Mouse (Mus musculus) spleen, adult 18-20 months (tissue): ENCODE measurements around the gene Cln5.

Experiments
- DNase-seq, 2 experiments: peaks; one replicate each; pipeline ENCODE4 v3.0.0; 2022; ENCODE audit warnings: mixed read lengths in 2 of 2

The Cln5 gene

DNA sequence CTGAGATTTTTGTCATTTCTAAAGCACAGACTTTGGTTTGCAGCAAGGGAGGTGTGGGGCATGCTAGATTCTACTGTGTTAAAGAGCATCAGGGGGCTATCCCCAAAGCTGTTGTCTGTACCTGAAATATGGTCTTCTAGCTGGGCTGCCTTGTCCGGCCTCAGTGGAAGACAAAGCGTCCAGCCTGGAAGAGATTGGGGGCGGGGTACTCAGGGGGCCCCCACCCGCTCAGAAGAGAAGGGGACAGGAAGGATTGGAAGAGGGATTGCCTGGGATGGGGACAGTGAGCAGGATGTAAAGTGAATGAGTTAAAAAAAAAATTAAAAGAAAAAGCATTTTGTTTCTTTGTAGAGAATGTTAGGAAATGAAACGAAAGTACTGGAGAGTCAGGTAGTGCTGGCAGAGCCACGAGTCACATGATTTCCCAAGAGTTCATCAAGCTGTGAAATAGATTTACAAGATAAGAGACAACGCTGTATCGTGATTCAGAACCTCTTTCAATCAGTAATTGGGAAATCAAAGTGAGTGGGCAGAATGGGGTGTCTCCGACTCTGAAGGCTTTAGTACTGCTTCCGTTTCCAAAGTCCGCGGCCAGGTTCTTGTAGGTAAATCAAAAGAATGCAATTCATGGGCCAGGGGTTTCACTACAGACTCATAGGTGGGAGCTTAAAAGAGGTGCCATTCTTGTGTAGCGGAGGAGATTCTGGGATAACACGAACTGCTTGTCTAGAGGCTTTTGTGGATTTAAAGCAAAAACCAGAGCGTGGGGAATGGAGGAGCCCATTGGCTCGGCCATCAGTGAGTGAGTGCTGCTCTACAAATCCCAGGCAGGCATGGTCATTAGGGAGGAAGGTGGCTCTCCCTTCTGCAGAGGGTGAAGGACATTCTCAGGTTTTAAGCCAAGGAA is 8.2 kb downstream of the Cln5 start:
- DNase-seq = no peak

DNA sequence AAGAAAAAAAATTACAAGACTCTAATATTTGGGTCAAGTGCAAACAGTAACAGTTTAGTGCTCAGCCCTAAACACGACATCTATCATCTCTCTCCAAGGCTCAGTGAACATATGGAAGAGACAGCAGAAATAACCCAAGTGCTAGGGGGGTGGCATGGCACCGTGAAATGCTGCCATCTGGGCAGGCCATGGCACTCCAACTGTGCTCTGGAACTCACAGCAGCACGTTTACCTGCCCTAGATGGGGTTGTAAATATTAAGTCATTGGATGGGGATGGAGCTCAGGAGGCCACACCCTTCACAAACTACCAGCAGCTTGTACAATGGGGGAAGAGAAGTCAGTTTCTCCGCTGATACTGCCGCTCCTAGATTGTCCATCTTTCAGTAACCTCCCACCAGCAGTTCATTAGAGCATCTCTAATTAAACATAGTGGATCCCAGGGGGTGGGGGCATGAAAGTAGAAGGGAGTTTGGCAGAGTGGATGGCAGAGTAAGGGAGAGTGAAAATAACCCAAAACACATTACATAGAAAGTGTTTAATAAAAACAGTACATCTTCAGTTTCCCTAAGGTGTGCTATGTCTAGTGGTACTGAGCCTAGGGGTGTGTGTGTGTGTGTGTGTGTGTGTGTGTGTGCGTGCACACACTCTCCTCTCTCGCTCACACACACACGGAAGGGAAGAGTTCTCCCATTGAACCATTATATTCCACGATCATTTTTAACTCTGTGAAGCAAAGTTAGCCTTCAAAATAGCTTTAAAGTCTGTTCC is 9.4 kb downstream of the Cln5 start:
- DNase-seq = no peak

GRCm38 (mm10) chr14:103085840-103086533 is 16.0 kb downstream of the Cln5 start:
- DNase-seq = no peak

DNA sequence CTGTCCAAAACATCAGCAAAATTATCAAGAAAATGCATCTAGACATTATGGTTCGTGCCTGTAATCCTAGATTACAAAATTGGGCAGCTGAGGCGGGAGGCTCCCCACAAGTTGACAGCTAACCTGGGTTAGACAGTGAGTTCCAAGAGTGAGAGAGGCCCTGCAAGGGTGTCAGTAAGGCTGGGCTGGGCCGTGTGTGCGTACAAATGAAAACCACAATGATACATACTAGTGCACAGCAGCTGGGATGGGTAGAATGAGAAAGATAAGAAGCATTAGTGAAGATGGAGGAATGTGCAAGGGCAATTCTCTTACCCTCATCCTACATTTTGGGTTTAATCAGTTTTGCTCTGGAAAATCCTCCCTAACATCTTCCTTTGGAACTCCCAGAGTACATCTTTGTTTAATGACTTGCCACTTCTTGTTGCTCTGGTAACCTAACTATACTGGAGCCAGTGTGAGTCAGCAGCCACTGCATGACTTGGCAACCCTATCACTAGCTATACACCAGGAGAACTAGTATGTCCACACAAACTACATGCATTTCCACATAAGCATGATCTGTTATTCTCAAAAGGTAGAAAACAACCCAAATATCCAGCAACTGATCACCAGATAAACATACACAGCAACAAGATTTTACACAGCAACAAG is 16.8 kb downstream of the Cln5 start:
- DNase-seq = no peak

DNA sequence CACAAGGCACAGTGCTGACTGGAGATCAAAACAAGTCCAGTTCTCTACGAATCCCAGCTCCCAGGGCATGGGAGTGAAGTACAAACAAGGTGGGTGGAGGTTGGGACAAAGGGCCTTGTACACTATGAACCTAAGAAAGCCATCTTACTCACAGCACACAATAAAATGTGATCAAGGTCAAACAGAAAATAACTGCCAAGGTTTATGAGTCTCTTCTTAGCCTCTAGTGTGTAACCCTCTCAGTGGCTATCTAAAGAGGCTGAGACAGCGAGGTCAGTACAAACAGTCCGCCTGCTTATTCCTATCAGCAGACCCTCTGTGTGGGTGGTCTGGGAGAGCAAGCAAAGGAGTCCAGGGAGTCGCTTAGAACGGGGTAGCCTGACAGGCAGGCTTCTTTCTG is 17.8 kb downstream of the Cln5 start:
- no peak for DNase-seq

GRCm38 (mm10) chr14:103088624-103089023 is 18.6 kb downstream of the Cln5 start:
- DNase-seq = no peak

- DNase-seq = no peak
Observed at GRCm38 (mm10) chr14:103093236-103093635, 23.2 kb downstream of the Cln5 start.

DNA sequence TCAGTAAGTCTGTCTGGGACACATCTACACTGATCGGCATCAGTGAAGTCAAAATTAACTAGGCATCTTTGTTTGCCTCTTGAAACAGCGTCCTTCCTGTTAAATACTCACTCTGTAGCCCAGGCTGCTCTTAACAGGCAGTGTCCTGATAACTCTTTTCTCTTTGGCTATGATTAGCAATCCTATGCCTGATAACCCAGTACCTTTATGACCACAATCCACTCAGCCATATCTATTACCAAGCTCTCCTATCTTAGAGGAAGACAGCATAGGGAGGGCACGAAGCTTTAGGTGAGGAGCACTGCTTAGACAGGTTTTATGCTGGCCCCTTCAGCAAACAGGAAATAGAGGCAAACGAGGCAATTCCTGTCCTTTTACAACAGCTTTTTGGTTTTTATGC is 23.7 kb downstream of the Cln5 start:
- DNase-seq = no peak

DNA sequence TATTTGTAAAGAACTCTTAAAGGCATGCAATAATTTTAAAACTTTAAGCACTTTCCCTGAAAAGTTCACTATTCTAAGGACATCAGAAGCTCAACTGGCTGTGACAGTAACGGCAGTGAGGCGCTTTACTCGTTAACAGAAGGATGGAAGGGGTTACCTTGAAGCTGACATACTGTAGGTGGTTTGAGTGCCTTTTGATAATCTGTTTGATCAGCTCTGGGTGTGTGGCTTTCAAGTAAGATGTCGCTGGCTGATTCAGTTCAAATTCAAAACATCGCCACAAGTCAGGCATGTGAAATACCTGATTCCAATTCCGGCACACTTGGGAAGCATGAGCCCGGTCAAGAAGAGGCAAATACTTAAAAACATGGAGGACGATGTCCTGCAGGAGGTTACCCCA is 25.0 kb downstream of the Cln5 start:
- DNase-seq = no peak

- DNase-seq = no peak
Observed at GRCm38 (mm10) chr14:103095826-103096225, 25.8 kb downstream of the Cln5 start.

GRCm38 (mm10) chr14:103096621-103097020 is 26.6 kb downstream of the Cln5 start:
- no peak for DNase-seq

- DNase-seq = no peak
Observed at GRCm38 (mm10) chr14:103098213-103098586, 28.2 kb downstream of the Cln5 start.

DNA sequence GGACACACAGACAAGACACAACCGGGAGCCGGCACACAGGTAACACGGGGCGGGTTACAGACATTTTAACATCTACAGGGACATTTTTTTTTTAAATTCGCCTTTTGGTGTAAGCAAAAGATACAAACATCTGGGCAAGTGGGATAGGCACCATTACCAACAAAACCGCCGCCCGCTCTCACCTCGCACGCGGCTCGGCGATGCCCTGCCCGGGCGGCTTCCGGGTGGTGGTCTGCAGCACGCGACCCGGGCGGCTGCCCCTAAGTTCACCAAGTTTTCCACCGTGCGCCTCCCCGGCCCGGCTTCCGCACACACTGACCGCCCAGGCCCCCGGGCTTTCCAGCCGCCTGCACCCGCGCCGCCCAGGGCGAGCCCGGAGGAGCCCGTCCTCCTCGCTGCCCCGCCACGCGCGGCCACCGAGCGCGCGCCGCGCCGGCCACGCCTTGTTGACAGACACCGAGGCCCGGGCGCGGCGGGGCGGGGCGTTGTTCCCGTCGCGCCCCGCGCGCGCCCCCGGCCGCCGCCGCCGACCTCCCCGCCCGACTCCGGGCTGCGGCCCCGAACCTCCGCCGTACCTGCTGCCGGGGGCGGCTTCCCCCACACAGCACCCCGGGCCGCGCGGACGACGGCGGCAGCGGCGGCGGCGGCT is 28.7 kb downstream of the Cln5 start:
- DNase-seq = peak; percentile 76 to 86

DNA sequence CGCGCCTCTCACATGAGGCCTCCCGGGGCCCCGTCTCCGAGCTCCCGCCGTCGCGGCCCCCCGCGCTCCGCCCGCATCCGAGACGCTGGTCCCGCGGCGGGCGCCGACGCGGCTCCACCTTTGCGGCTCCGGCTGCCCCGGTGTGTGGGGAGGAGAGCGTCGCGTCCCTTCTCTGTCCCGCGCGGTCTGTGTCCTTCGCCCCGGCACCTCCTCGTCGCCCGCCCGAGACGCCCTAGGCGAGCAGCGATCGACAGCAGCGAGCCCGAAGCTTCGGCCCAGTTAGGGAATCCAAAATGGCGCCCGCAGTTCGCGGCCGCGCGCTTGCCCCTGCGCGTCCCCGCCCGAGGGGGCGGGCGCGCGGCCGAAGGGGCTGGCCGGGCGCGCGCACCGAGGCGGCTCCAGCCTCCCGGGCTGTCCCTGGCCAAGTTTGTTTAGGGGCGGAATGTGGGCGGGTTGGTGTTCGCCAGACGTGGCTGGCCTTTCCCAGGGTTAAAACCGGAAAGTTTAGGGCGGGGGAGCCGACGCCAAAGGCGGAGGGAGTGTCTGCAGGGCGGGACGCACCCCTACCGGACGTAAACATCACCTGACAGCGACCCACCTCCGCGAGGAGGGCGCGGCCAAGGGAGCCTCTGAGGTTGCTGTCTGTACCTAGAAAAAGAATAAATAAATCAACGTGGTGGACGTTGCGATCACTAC is 29.4 kb downstream of the Cln5 start, which contains the start of gene Fbxl3:
TSS of gene Fbxl3 (minus strand) at position 329 of the 696 bp plus-strand sequence.
- peak; percentile 81 to 85 for DNase-seq

DNA sequence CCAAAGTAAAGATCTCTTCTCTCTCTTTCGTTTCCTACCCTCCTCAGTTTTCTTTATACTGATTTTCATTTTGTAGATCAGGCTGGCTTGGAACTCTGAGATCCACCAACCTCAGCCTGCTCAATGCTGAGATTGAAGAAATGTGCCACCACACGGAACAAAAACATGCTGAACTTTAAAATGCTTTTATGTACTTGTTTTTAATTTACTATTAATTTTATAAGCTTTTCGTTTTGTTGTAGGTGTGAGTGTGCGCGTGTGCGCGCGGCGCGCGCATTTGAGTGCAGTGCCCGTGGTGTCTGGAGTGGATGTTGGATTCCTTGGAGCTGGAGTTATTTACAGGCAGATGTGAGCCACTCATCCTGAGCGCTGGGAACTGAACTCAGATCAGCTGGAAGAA is 30.3 kb downstream of the Cln5 start:
- DNase-seq = no peak

DNA sequence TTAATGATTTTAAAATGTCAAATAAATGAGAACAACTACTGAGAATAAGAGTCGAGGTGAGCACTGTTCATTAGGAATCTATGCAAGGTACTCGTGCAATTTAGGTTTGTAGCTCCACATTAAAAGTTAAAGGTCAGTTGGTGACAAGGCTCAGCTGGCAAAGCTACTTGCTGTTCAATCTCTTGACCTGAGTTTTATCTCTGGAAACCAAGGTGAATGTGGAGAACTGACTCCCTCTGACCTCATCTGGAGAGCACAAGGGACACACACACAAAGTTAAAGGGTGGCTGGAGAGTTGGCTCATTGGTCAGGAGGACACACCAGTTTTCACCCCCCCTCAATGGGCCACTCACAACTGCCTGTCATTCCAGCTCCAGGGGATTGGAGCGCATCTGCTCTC is 31.2 kb downstream of the Cln5 start:
- no peak for DNase-seq

GRCm38 (mm10) chr14:103102246-103102645 is 32.2 kb downstream of the Cln5 start:
- no peak for DNase-seq

- no peak for DNase-seq
Observed at GRCm38 (mm10) chr14:103102731-103103335, 32.8 kb downstream of the Cln5 start.

DNA sequence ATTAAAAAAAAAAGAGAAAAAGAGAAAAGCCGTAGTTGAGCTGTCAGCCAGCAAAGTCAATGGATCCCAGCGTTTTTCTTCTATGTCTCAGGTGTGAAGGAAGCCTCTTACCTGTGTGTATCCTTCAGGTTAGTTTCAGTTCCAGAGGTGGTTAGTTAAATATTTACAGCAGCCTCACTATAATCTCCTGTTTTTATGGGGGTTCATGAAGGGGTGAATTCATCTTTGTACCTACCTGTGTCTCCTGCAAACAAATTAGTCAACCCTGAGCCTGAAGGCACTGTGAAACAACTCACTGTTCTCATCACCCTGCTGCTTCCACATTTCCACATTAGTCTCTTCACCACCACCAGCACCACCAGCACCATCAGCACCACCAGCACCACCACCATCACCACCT is 36.3 kb downstream of the Cln5 start:
- DNase-seq = no peak

DNA sequence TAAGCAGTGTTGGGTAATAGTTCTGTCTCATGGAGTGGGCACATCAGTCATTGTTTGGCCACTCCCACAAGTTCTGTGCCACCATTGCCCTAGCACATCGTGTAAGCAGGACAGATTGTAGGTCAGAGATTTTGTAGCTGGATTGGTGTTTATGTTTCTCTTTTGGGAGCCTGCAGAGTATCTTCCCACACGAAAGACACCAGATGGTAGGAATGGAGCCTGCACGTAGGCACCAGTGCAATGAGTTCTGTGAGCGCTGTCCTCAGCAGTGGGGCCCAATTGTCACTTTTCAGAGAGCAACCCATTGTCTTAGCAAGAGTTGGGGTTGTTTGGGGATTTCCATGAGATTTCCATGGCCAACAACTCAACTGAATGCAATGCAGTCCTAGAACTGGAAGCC is 40.0 kb downstream of the Cln5 start:
- no peak for DNase-seq
